Mouse (Mus musculus) hindbrain, embryonic 16.5 days (tissue): Measurements from ENCODE around the gene Col4a2. TPM values are rescaled to one million over a fixed set of nuclear protein-coding genes. Genes with fewer than 3 reads are reported as not detected.

Experiments used
- ATAC-seq: fragments of 200-750 bp; cut with Nextera tagmentation; 2 replicates; pipeline ENCODE4 v1.8.0; 2017; ENCODE audit warnings: moderate TSS enrichment, moderate library complexity
- H3K27ac ChIP-seq: fragments of 300-500 bp; sonication (generic); 2 replicates; pipeline ENCODE4 v1.5.1; 2014; ENCODE audit warnings: low read depth, mild to moderate bottlenecking, control low read depth, low read length, moderate library complexity
- H3K27me3 ChIP-seq: fragments of 300-500 bp; sonication (generic); replicated peaks from 2 replicates; pipeline ENCODE4 v1.6.1; 2014; ENCODE audit warnings: low read length; ENCODE audit not compliant: control insufficient read depth, insufficient read depth
- H3K36me3 ChIP-seq: fragments of 300-500 bp; sonication (generic); 2 replicates; pipeline ENCODE4 v1.6.1; 2014; ENCODE audit warnings: mild to moderate bottlenecking, low read length, moderate library complexity, mixed read lengths; ENCODE audit not compliant: control insufficient read depth, insufficient read depth
- H3K4me1 ChIP-seq: fragments of 300-500 bp; sonication (generic); 2 replicates; pipeline ENCODE4 v1.6.1; 2014; ENCODE audit warnings: low read depth, low read length; ENCODE audit not compliant: control insufficient read depth, insufficient read depth
- H3K4me2 ChIP-seq: fragments of 300-500 bp; sonication (generic); 2 replicates; pipeline ENCODE4 v1.6.1; 2014; ENCODE audit warnings: mild to moderate bottlenecking, low read length, control low read depth, moderate library complexity
- H3K4me3 ChIP-seq: fragments of 300-500 bp; sonication (generic); 2 replicates; pipeline ENCODE4 v1.5.1; 2014; ENCODE audit warnings: mild to moderate bottlenecking, low read length, control low read depth, moderate library complexity
- H3K9ac ChIP-seq: fragments of 300-500 bp; sonication (generic); 2 replicates; pipeline ENCODE4 v1.6.1; 2014; ENCODE audit warnings: low read depth, mild to moderate bottlenecking, control low read depth, low read length, moderate library complexity
- H3K9me3 ChIP-seq: fragments of 300-500 bp; sonication (generic); 2 replicates; pipeline ENCODE4 v1.6.1; 2014; ENCODE audit warnings: mild to moderate bottlenecking, low read length, moderate library complexity; ENCODE audit not compliant: control insufficient read depth
- WGBS: fragments of 180-500 bp; shearing (Covaris S2); extraction: QIAGEN DNeasy Blood & Tissue Kit; methylation state at CpG from one replicate; pipeline ENCODE4 v1.1.7; 2014; 5-methylcytosine and 5-hydroxymethylcytosine counted together
- polyA plus RNA-seq: library from polyadenylated mRNA; unstranded; fragments of >200 nt; fragmentation: Nextera tagmentation; extraction: Ambion mirVana; gene quantifications from 2 replicates; pipeline ENCODE4 v1.2.1, GENCODE M21; 2015

The Col4a2 gene
- polyA plus RNA-seq, 1 experiment from 2014 or later: 28.9 TPM

- no peak overlapping the region for H3K4me3 ChIP-seq
- WGBS: 90% methylated on average over 4 of the region's 4 CpGs
- H3K4me2 ChIP-seq: no peak overlapping the region
- H3K4me1 ChIP-seq: peaks cover 15% of the 10 kb centered on the region
- H3K9ac ChIP-seq: no peak overlapping the region
- ATAC-seq: no peak
- H3K27me3 ChIP-seq: no peaks in the 10 kb centered on the region
- no peak overlapping the region for H3K27ac ChIP-seq
- H3K9me3 ChIP-seq: no peaks in the 10 kb centered on the region
- no peaks in the 10 kb centered on the region for H3K36me3 ChIP-seq
These were observed 89.6 kb downstream of the Col4a2 start for GRCm38 (mm10) chr8:11402220-11402619.

GRCm38 (mm10) chr8:11403813-11404212 lies 91.2 kb downstream of the Col4a2 start:
- H3K27me3 ChIP-seq: no peaks in the 10 kb centered on the region
- H3K36me3 ChIP-seq: no peaks in the 10 kb centered on the region
- ATAC-seq: no peak
- no peak overlapping the region for H3K27ac ChIP-seq
- no peak overlapping the region for H3K4me2 ChIP-seq
- no peaks in the 10 kb centered on the region for H3K9me3 ChIP-seq
- WGBS: 89% methylated on average over 9 of the region's 9 CpGs
- no peak overlapping the region for H3K9ac ChIP-seq
- H3K4me1 ChIP-seq: peaks cover 15% of the 10 kb centered on the region
- no peak overlapping the region for H3K4me3 ChIP-seq

- no peak for ATAC-seq
- 80% methylated on average over 4 of the region's 4 CpGs for WGBS
- no peak overlapping the region for H3K9ac ChIP-seq
These were observed 92.0 kb downstream of the Col4a2 start for GRCm38 (mm10) chr8:11404614-11405013.

GRCm38 (mm10) chr8:11405722-11406481 lies 93.3 kb downstream of the Col4a2 start:
- Histone ChIP-seq H3K4me3 (no peak overlapping the region), H3K27me3 (no peaks in the 10 kb centered on the region), H3K9me3 (no peaks in the 10 kb centered on the region), H3K9ac (no peak overlapping the region), H3K36me3 (no peaks in the 10 kb centered on the region), H3K4me1 (peaks cover 15% of the 10 kb centered on the region), H3K27ac (peak overlapping the region; percentile 58; the same call in 1 of the 2 replicates), H3K4me2 (no peak overlapping the region)
- WGBS: 42% methylated on average over 13 of the region's 13 CpGs
- peak; percentile 93 for ATAC-seq

More at GRCm38 (mm10) chr8:11404614-11405013, 92.0 kb downstream of the Col4a2 start:
- peaks cover 15% of the 10 kb centered on the region for H3K4me1 ChIP-seq
- no peak overlapping the region for H3K27ac ChIP-seq
- no peaks in the 10 kb centered on the region for H3K36me3 ChIP-seq
- no peak overlapping the region for H3K4me3 ChIP-seq
- H3K27me3 ChIP-seq: no peaks in the 10 kb centered on the region
- no peak overlapping the region for H3K4me2 ChIP-seq
- H3K9me3 ChIP-seq: no peaks in the 10 kb centered on the region

- Histone ChIP-seq H3K9ac (no peak overlapping the region), H3K36me3 (no peaks in the 10 kb centered on the region), H3K9me3 (no peaks in the 10 kb centered on the region), H3K27ac (no peak overlapping the region), H3K4me2 (no peak overlapping the region), H3K4me1 (peaks cover 14% of the 10 kb centered on the region), H3K27me3 (no peaks in the 10 kb centered on the region), H3K4me3 (no peak overlapping the region)
- WGBS: 58% methylated on average over 12 of the region's 12 CpGs
- ATAC-seq: no peak
These were observed 99.0 kb downstream of the Col4a2 start for GRCm38 (mm10) chr8:11411504-11412124.

- Histone ChIP-seq H3K27ac (no peak overlapping the region), H3K27me3 (no peaks in the 10 kb centered on the region), H3K4me3 (no peak overlapping the region), H3K4me2 (no peak overlapping the region), H3K36me3 (no peaks in the 10 kb centered on the region), H3K9ac (no peak overlapping the region), H3K4me1 (peaks cover 10% of the 10 kb centered on the region), H3K9me3 (no peaks in the 10 kb centered on the region)
- WGBS: 48% methylated on average over 5 of the region's 5 CpGs
- no peak for ATAC-seq
These were observed 99.8 kb downstream of the Col4a2 start for GRCm38 (mm10) chr8:11412450-11412849.

GRCm38 (mm10) chr8:11414304-11414703 lies 101.7 kb downstream of the Col4a2 start:
- no peak overlapping the region for H3K27ac ChIP-seq
- H3K36me3 ChIP-seq: no peaks in the 10 kb centered on the region
- peaks cover 21% of the 10 kb centered on the region for H3K4me1 ChIP-seq
- ATAC-seq: peak; percentile 67
- H3K27me3 ChIP-seq: no peaks in the 10 kb centered on the region
- H3K9me3 ChIP-seq: no peaks in the 10 kb centered on the region
- H3K9ac ChIP-seq: peak overlapping the region; percentile 20; the same call in 1 of the 2 replicates
- WGBS: 20% methylated on average over 8 of the region's 8 CpGs
- H3K4me2 ChIP-seq: no peak overlapping the region
- no peak overlapping the region for H3K4me3 ChIP-seq

- Histone ChIP-seq H3K36me3 (no peaks in the 10 kb centered on the region), H3K4me3 (no peak overlapping the region), H3K27me3 (no peaks in the 10 kb centered on the region), H3K9ac (no peak overlapping the region), H3K27ac (no peak overlapping the region), H3K9me3 (no peaks in the 10 kb centered on the region), H3K4me1 (peaks cover 21% of the 10 kb centered on the region), H3K4me2 (no peak overlapping the region)
- 88% methylated on average over 10 of the region's 10 CpGs for WGBS
- ATAC-seq: no peak
These were observed 102.5 kb downstream of the Col4a2 start for GRCm38 (mm10) chr8:11415089-11415488.

GRCm38 (mm10) chr8:11417762-11418161 lies 105.2 kb downstream of the Col4a2 start:
- H3K36me3 ChIP-seq: no peaks in the 10 kb centered on the region
- WGBS: 53% methylated on average over 13 of the region's 13 CpGs
- no peaks in the 10 kb centered on the region for H3K27me3 ChIP-seq
- no peak overlapping the region for H3K4me2 ChIP-seq
- no peak overlapping the region for H3K4me3 ChIP-seq
- no peak for ATAC-seq
- no peak overlapping the region for H3K9ac ChIP-seq
- no peaks in the 10 kb centered on the region for H3K9me3 ChIP-seq
- H3K27ac ChIP-seq: no peak overlapping the region
- peaks cover 21% of the 10 kb centered on the region for H3K4me1 ChIP-seq
